Mouse (Mus musculus) common myeloid progenitor, adult 5-6 weeks (primary cell): ENCODE results near the gene Dcakd. TPM values are rescaled to one million over a fixed set of nuclear protein-coding genes. Genes with fewer than 3 reads are reported as not detected.

Experiments used
- ATAC-seq: replicated peaks from 2 replicates; pipeline ENCODE4 v1.8.0; 2016; ENCODE audit warnings: low read depth, mild to moderate bottlenecking, moderate TSS enrichment, inconsistent platforms; ENCODE audit not compliant: poor library complexity, severe bottlenecking
- total RNA-seq: library from RNA; stranded (forward); fragments of 200-1000, 187-1606 nt; gene quantifications from 2 replicates; pipeline ENCODE4 v1.2.3, GENCODE M21; 2017

Gene Dcakd
- total RNA-seq, 1 experiment from 2014 or later = 18.7 TPM

DNA sequence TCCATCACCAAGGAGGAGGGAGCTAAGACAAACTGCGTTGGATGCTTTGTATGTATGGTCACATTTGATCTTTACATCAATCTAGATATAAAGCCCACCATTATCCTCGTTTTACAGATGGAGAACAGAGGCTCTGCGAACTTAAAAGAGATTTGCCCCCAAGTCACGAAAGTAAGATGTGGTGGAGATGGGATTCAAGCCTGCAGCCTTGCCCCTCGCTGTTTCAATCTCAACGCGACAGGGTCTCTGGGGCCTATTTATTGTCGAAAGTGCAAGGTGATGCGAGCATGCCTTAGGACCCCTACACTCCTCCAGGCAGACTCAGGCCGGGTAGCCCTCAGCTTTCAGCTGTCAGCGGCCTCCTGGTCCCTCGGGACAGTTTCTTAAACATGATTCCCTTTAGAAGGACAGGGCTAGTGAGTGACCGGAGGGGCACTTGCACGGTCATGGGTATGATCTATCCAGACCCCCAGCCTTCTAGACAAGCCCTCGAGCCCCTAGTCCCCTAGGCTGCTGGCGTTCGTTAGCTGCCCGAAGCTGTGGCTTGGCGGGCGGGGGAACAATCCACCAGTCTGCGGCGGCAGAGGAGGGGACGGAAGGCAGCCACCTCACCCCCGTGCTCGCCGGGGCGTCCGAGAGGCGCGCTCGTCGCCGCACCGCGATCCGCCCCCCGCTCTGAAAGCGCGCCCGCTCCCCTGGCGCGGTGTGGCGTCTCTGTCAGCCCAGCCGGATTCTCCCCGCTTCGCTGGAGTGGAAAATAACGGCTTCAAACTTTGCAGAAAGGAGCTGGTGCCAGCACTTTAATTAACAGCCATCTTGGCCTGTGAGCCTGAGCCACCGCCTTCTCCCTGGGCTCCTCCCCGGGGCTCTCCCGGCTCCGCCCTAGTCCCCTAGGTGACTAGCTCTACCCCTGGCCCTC, 79.8 kb downstream of the Dcakd start:
- ATAC-seq = peak; percentile 49; the same call in 1 of the 2 replicates

DNA sequence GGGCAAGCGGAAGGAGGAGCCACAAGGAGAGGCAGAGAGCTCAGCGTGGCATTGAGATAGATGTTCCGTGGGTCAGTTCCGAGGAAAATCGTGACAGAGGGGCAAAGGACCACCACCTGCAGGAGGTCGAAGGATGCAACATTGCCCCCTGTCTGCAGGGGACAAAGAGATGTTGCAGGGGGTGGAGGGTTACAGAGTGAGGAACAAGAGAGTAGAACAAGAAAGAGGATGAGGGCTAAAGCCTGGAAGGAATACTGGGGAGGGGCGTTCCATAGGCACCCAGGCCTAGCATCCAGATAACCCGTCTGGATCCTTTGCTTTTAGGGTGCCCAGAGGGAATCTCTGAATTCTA, 81.2 kb downstream of the Dcakd start:
- no peak for ATAC-seq

DNA sequence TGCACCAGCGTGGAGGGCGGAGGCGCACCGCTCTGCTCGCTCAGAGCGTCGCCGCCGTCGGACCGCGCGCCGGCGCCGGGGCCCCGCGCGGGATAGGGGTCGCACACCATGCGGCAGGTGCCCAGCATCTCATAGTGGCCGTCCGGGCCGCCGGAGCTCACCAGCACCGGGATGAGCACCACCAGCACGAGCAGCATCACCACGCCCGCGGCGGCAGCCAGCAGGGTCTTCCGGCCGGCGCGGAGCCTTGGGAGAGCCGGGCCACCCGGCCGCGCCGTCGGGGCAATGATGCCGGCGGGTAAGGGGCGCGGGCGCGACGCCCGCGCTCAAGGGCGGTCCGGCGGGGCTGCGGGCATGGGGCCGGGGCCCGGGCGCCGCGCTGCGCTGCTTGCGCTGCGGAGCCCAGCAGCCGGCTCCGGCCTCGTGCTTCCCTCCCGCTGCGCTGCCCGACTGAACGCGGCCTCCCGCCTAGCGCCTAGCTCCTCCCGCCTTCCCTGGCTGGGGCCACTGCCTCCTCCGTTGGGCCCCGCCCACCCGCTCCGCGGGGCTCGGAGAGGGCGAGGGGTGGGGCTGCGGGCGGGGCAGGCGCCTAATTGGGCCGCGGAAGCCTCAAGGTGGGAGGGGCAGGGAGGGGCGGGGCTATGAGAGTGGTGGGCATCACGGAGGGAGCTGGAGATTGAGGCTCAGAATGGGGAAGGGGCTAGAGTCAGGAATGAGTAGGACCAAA, 81.7 kb downstream of the Dcakd start, which contains the start of gene C1ql1:
Gene C1ql1, minus strand, starts transcription at position 424 of the 727 bp plus-strand sequence.
- peak; percentile 89 for ATAC-seq

DNA sequence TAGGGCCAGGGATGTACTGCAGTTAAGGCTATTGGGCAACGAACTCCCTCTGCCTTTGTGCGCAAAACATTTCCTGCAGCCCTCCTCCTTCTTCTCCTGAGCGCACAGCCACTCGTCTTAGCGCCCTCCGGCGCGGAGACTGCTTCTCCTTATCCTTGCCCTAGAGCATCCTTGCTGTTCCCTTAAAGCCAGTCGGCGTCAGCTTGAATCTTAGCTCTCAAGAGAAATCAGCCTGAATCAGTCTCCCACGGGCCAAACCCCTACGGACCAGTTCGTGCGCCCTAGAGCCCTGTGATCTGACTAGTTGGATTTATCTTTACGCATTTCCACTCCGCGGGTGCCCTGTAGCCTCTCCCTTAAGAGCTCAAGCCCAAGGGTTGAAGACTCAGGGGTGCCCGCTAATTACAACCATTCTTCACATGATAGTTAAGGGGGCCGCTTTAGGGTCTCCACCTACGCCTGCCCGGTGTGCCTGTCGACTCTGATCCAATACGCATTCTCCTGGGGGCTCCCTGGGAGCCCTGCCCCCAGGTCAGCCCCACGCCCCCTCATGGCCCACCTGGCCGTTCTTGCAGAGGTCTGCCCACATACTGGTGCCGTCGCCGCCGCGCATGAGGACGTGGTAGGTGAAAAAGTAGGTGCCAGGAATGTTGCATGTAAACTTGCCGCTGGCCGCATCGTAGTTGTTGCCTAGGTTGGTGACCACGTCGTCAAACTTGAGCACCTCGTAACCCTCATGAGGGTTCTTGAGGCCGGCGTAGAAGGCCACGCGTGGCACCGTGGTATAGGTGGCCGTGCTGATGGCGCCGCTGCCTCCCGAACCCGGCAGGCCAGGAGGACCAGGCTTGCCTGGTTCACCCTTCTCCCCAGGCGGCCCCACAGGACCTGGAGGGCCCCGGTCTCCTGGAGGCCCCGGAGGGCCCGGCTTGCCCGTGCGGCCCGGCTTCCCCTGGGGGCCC, 82.5 kb downstream of the Dcakd start:
- ATAC-seq = no peak

Other genes starting within 250 kb of the Dcakd start
- gene Gjc1, start 208.6 kb downstream of the Dcakd start, total RNA-seq = not detected in 2 replicates
- gene Higd1b, start 192.5 kb downstream of the Dcakd start, total RNA-seq = not detected in 2 replicates
- gene Eftud2, start 147.3 kb downstream of the Dcakd start, total RNA-seq = 143 and 191 TPM in 2 replicates
- gene Ccdc103, start 147.1 kb downstream of the Dcakd start, total RNA-seq = not detected in 2 replicates
- not detected in 2 replicates for gene Fam187a, start 143.2 kb downstream of the Dcakd start, total RNA-seq
- 0.37 TPM in 1 of 2 replicates, not detected in the other for gene Gfap, start 127.4 kb downstream of the Dcakd start, total RNA-seq
- gene Kif18b, start 103.2 kb downstream of the Dcakd start, total RNA-seq = 16.2 and 17.3 TPM in 2 replicates
- gene C1ql1, start 81.6 kb downstream of the Dcakd start, total RNA-seq = not detected in 2 replicates
- 32.2 and 37.7 TPM in 2 replicates for gene Nmt1, start 143 bp downstream of the Dcakd start, total RNA-seq
- gene Plcd3, start 73.3 kb upstream of the Dcakd start, total RNA-seq = 0.27 and 3.6 TPM in 2 replicates
- 9.2 and 9.3 TPM in 2 replicates for gene Acbd4, start 73.3 kb upstream of the Dcakd start, total RNA-seq
- 26.6 and 28.0 TPM in 2 replicates for gene Hexim1, start 87.9 kb upstream of the Dcakd start, total RNA-seq
- 2.1 and 2.6 TPM in 2 replicates for gene Hexim2, start 104.1 kb upstream of the Dcakd start, total RNA-seq
- 28.4 and 81.9 TPM in 2 replicates for gene Fmnl1, start 142.8 kb upstream of the Dcakd start, total RNA-seq
- gene 1700023F06Rik, start 180.2 kb upstream of the Dcakd start, total RNA-seq = not detected in 2 replicates
- 0.96 TPM in 1 of 2 replicates, not detected in the other for gene Spata32, start 190.1 kb upstream of the Dcakd start, total RNA-seq
- gene Map3k14, start 239.1 kb upstream of the Dcakd start, total RNA-seq = 3.7 and 18.4 TPM in 2 replicates